Mouse (Mus musculus) liver, adult 2 months (tissue): Measurements from ENCODE around the gene Gm6763.
"Not testable (repeated sequence)": the region's sequence is repeated elsewhere in the genome, so short reads cannot be mapped to it uniquely, and the experiment has no call there.

Source experiments
- CTCF ChIP-seq: fragments of 200-500 bp; IDR thresholded peaks from 2 replicates; pipeline ENCODE4 v1.5.1; 2011; ENCODE audit warnings: low read depth, low read length, control low read depth
- POLR2A ChIP-seq: fragments of 200-500 bp; IDR thresholded peaks from 2 replicates; pipeline ENCODE4 v1.6.1; 2011; ENCODE audit warnings: low read length, control low read depth; ENCODE audit not compliant: insufficient read depth; ENCODE audit errors: extremely low read depth

GRCm38 (mm10) chr10:104151197-104151596 lies at the start of gene Gm6763:
- TF ChIP-seq CTCF, POLR2A: not testable (repeated sequence)
